In the genomic region with DNA sequence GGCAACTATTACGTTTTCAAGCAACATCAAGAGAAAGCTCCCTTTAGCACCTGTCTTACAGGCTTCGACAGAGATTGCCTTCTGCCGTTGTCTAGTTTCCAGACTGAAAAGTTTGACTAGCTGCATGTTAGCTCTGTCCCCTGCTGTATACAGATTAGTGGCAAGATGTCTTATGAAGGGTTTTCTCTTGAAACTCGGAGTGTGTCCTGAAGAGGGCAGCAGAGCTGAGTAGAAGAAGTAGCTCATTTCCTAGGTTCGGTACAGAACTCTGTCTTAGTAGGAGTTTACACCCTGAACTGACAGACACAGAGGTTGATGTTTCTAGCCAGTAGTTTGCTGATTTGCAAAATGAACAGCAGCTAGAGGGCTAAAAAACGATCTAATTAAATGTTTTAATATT, we compare ENCODE assay signal across 8 mouse cellular contexts. TPM values are rescaled to one million over a fixed set of nuclear protein-coding genes. Genes with fewer than 3 reads are reported as not detected.
A peak's percentile ranks its signal among the peaks of the same experiment; 100 is the strongest.
DNase-seq lines count a peak whose midpoint lies in the region; ATAC-seq and TF ChIP-seq lines count a peak whose summit lies in the region.

No protein-coding gene starts in this region.

- no peak overlapping the region for H3K9ac ChIP-seq in heart, embryonic 11.5 days (ENCODE audit: low read depth, low read length)
- H3K9ac ChIP-seq in heart, postnatal 0 days (replicated peaks; ENCODE audit: low read depth, low read length): no peak overlapping the region

- no peak overlapping the region for H3K27ac ChIP-seq in heart, embryonic 11.5 days (ENCODE audit: low read depth, low read length)
- H3K27ac ChIP-seq in heart, postnatal 0 days (ENCODE audit: low read depth): no peak overlapping the region
- no peak overlapping the region for H3K27ac ChIP-seq in spleen, adult 2 months (ENCODE audit: insufficient read depth, low read length)

- no peak overlapping the region for H3K4me3 ChIP-seq in heart, embryonic 11.5 days (ENCODE audit: low read depth, low read length)
- H3K4me3 ChIP-seq in heart, postnatal 0 days (ENCODE audit: low read depth, low read length): no peak overlapping the region
- H3K4me3 ChIP-seq in spleen, adult 2 months (ENCODE audit: extremely low read depth, insufficient read depth, insufficient read length): no peak overlapping the region

- no peak for ATAC-seq in heart, embryonic 11.5 days (replicated peaks; ENCODE audit: insufficient number of reproducible peaks, low FRiP score, low TSS enrichment)
- ATAC-seq in heart, postnatal 0 days (ENCODE audit: insufficient read depth, low read depth): no peak
- peak; percentile 92 for ATAC-seq in megakaryocyte, adult 5-6 weeks (ENCODE audit: poor library complexity, severe bottlenecking)

- WGBS in heart, embryonic 11.5 days (ENCODE audit: insufficient replicate concordance): 47% methylated on average over 6 of the region's 6 CpGs
- WGBS in heart, postnatal 0 days: 39% methylated on average over 6 of the region's 6 CpGs
- 41% methylated on average over 6 of the region's 6 CpGs for WGBS in spleen, adult 2 months

- peaks cover 7% of the 10 kb centered on the region; the same call in 1 of the 2 replicates for H3K36me3 ChIP-seq in heart, embryonic 11.5 days (ENCODE audit: control insufficient read depth, insufficient read depth, low read length)
- H3K36me3 ChIP-seq in heart, postnatal 0 days (replicated peaks; ENCODE audit: control insufficient read depth, insufficient read depth, low read length): peaks cover 34% of the 10 kb centered on the region; the same call in 1 of the 2 replicates
- no peaks in the 10 kb centered on the region for H3K36me3 ChIP-seq in spleen, adult 2 months (ENCODE audit: control insufficient read depth, insufficient read depth, low read length)

- no peaks in the 10 kb centered on the region for H3K27me3 ChIP-seq in heart, embryonic 11.5 days (ENCODE audit: control insufficient read depth, insufficient read depth, low read length)
- H3K27me3 ChIP-seq in heart, postnatal 0 days (ENCODE audit: control insufficient read depth, insufficient read depth, low read length): no peaks in the 10 kb centered on the region
- no peaks in the 10 kb centered on the region for H3K27me3 ChIP-seq in spleen, adult 2 months (ENCODE audit: control insufficient read depth, insufficient read depth, low read length)

- no peak for TF ChIP-seq POLR2A in spleen, adult 2 months (IDR thresholded peaks at IDR 0.05; ENCODE audit: low read depth, low read length)

- H3K4me2 ChIP-seq in heart, embryonic 11.5 days: no peak overlapping the region
- H3K4me2 ChIP-seq in heart, postnatal 0 days (ENCODE audit: low read depth, low read length): no peak overlapping the region

- DNase-seq in heart, adult 8-10 months (ENCODE audit: low spot score): peak; percentile 70
- DNase-seq in T-cell, adult 2 months (ENCODE audit: low spot score): peak; percentile 59
- DNase-seq in cerebellum, postnatal 36 days: peak; percentile 57 to 73
- DNase-seq in heart, postnatal 0 days (ENCODE audit: low spot score): peak; percentile 67
- peak; percentile 31 to 68 for DNase-seq in layer of hippocampus, adult 8-10 months (ENCODE audit: low spot score in 2 of 2)
- DNase-seq in spleen, adult 2 months (ENCODE audit: low read depth in 1 of 2, low spot score in 2 of 2): peak; percentile 51 to 68

- H3K4me1 ChIP-seq in heart, embryonic 11.5 days (ENCODE audit: control insufficient read depth, insufficient read depth, low read length): no peaks in the 10 kb centered on the region
- no peaks in the 10 kb centered on the region for H3K4me1 ChIP-seq in heart, postnatal 0 days (ENCODE audit: control insufficient read depth, insufficient read depth)
- no peaks in the 10 kb centered on the region for H3K4me1 ChIP-seq in spleen, adult 2 months (ENCODE audit: control insufficient read depth, insufficient read depth, insufficient read length)

- TF ChIP-seq EP300 in heart, postnatal 0 days (IDR thresholded peaks at IDR 0.05; ENCODE audit: low read depth): no peak

- TF ChIP-seq CTCF in heart, postnatal 0 days (IDR thresholded peaks at IDR 0.05; ENCODE audit: low read depth): peak; percentile 73
- peak; percentile 22; the same call in 1 of the 2 replicates for TF ChIP-seq CTCF in spleen, adult 2 months (IDR thresholded peaks at IDR 0.05; ENCODE audit: extremely low read depth, insufficient read depth, insufficient read length, insufficient replicate concordance)

- no peaks in the 10 kb centered on the region for H3K9me3 ChIP-seq in heart, embryonic 11.5 days (replicated peaks; ENCODE audit: control insufficient read depth, low read length)
- H3K9me3 ChIP-seq in heart, postnatal 0 days (replicated peaks; ENCODE audit: control insufficient read depth, low read length): no peaks in the 10 kb centered on the region

RNA-seq across cellular contexts. Expression of gene Ccnyl1, which starts 15.0 kb away (rescaled TPM):
- 10 to 100 TPM; 10.3 to 16.9 (median 12.9) TPM for total RNA-seq in heart, adult 8-10 months (2022)
- 6.1 and 6.8 TPM in 2 replicates for polyA plus RNA-seq in heart, embryonic 11.5 days (2014; fragmentation: Nextera tagmentation; extraction: Ambion mirVana)
- total RNA-seq in heart, postnatal 0 days (2014; rRNA removed; ENCODE audit: low replicate concordance): 9.7 and 12.7 TPM in 2 replicates
- 2.5 and 3.4 TPM in 2 replicates for polyA plus RNA-seq in heart, postnatal 0 days (2015; fragmentation: Nextera tagmentation; extraction: Ambion mirVana)
- 10 to 100 TPM; 10.4 to 12.9 (median 12.0) TPM for total RNA-seq in layer of hippocampus, adult 8-10 months (2022)
- total RNA-seq in megakaryocyte, adult 5-6 weeks (2015): 10.6 and 12.6 TPM in 2 replicates
- total RNA-seq in megakaryocyte, adult 5-6 weeks (2017): 10.4 and 11.1 TPM in 2 replicates
- 7.8 and 8.3 TPM in 2 replicates for polyA plus RNA-seq in spleen, adult 2 months (2012; rRNA removed)

RNA-seq across cellular contexts. Expression of gene Fzd5, which starts 32.3 kb away (rescaled TPM):
- 1 to 10 TPM; 3.9 to 4.4 (median 4.3) TPM for total RNA-seq in heart, adult 8-10 months (2022)
- polyA plus RNA-seq in heart, embryonic 11.5 days (2014; fragmentation: Nextera tagmentation; extraction: Ambion mirVana): 1.4 and 2.2 TPM in 2 replicates
- 6.0 and 17.9 TPM in 2 replicates for total RNA-seq in heart, postnatal 0 days (2014; rRNA removed; ENCODE audit: low replicate concordance)
- 1.3 and 1.4 TPM in 2 replicates for polyA plus RNA-seq in heart, postnatal 0 days (2015; fragmentation: Nextera tagmentation; extraction: Ambion mirVana)
- total RNA-seq in layer of hippocampus, adult 8-10 months (2022): 1 to 10 TPM in 2 of 4 experiments, under 1 TPM in 2; 0.87 to 2.5 (median 1.3) TPM
- 1.4 and 1.8 TPM in 2 replicates for total RNA-seq in megakaryocyte, adult 5-6 weeks (2015)
- 1.6 and 2.0 TPM in 2 replicates for total RNA-seq in megakaryocyte, adult 5-6 weeks (2017)
- polyA plus RNA-seq in spleen, adult 2 months (2012; rRNA removed): 7.6 and 10.6 TPM in 2 replicates
